Mouse (Mus musculus) cortical plate, adult 2 months (tissue): ENCODE measurements at regions not wholly inside any gene's neighbourhood (a gene's known extent, or its start where the extent isn't known, plus 50 kb on each side); places are given as distances from the start of the nearest gene placed in this dataset.

Experiments
- H3K27ac ChIP-seq: fragments of 200-500 bp; 2 replicates; pipeline ENCODE4 v1.5.1; 2012; ENCODE audit warnings: low read length, control low read depth, inconsistent platforms; ENCODE audit not compliant: insufficient read depth
- H3K4me1 ChIP-seq: fragments of 200-500 bp; 2 replicates; pipeline ENCODE4 v1.6.1; 2011; ENCODE audit warnings: low read length; ENCODE audit not compliant: control insufficient read depth, insufficient read depth
- H3K4me3 ChIP-seq: fragments of 200-500 bp; 2 replicates; pipeline ENCODE4 v1.5.1; 2011; ENCODE audit warnings: mild to moderate bottlenecking, low read length, control low read depth; ENCODE audit not compliant: insufficient read depth
- CTCF ChIP-seq: fragments of 200-500 bp; IDR thresholded peaks from 2 replicates; pipeline ENCODE4 v1.5.1; 2011; ENCODE audit warnings: mild to moderate bottlenecking, control low read depth, low read length; ENCODE audit not compliant: insufficient read depth; ENCODE audit errors: extremely low read depth
- POLR2A ChIP-seq: fragments of 200-500 bp; IDR thresholded peaks from 2 replicates; pipeline ENCODE4 v1.6.1; 2011; ENCODE audit warnings: mild to moderate bottlenecking, low read length, control low read depth; ENCODE audit not compliant: insufficient read depth; ENCODE audit errors: extremely low read depth

DNA sequence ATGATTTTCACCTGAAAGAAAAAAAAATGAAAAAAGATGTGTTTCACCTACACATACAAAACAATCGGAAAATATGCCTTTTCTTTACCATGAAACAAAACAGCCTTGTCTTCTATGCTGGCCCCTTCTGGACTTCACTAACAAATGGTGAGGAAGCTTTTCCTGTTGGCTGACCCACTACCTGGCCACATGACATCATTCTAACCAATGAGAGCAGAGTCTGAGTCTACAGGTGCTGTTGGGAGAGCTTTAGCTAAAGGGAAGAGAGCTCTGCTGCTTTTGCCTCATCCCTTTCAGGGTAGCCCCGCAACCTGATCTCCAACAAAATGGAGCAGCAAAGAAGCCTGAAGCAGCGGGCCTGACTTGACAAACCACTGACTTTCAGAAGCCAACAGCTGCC is 120.5 kb upstream of the Smarca2 start:
- no peak overlapping the region for H3K4me3 ChIP-seq
- no peak for TF ChIP-seq CTCF
- TF ChIP-seq POLR2A, result no peak
- H3K4me1 ChIP-seq, result no peaks in the 10 kb centered on the region
- no peak overlapping the region for H3K27ac ChIP-seq

DNA sequence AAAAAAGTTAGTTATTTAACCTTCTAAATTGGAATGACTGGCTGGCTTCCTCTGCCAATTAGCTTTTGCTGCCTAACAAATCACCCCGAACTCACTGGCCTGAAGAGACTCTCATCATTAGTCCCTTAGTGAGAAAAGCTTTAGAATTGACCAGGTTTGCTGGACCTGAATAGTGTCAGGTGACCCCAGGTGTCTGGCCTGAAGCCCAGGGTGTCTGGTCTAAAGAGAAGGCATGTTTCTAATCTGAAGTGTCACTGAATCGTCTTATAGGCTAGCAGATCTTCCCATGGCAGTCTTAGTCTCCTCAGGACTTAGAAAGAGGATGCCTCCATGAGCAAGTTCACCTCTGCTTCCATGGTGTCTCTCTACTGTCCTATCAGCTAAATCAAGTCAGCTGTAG is 112.0 kb upstream of the Smarca2 start:
- H3K4me1 ChIP-seq, result no peaks in the 10 kb centered on the region
- H3K4me3 ChIP-seq, result no peak overlapping the region
- H3K27ac ChIP-seq, result no peak overlapping the region
- TF ChIP-seq CTCF (no peak), POLR2A (no peak)

DNA sequence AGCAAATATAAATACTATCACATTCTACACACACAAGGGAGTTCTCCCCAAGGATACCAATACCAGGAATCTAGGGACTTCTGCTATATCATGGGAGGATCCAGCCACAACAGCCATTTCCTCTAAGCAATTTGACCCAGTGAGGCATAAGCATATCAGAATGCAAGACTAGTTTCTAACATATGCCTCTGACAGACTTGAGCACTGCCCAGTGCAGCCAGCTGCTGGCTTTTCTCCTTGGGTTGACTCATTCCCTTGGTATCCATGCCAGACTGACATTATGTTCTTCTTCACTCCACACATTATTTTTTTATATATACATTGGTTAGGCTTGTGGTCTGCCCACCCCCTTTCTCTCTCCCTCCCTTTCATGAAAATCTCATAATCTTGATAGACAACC is 103.8 kb upstream of the Smarca2 start:
- no peak overlapping the region for H3K27ac ChIP-seq
- H3K4me1 ChIP-seq, result no peaks in the 10 kb centered on the region
- no peak overlapping the region for H3K4me3 ChIP-seq
- TF ChIP-seq CTCF, result no peak
- TF ChIP-seq POLR2A, result no peak

DNA sequence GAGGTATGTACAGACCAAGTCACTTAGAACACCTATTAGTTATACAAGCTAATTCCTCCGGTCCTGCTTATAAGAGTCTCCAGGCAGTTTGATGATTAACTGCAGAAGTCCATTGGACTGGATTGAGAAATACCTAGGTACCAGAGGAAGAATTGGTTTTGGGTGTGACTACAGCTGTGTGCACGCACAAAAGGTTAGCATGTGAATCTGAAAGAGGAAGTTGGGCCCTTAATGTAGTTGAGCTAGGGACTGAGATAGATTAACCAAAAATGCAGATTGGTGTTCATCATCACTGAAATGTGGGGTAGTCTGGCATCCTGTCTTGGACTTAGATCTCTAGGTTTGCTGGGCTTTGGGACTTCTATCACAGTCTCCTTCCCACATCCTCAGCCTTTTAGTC is 100.8 kb upstream of the Smarca2 start:
- Histone ChIP-seq H3K4me1 (peaks cover 4% of the 10 kb centered on the region; the same call in 1 of the 2 replicates), H3K4me3 (no peak overlapping the region), H3K27ac (no peak overlapping the region)
- TF ChIP-seq CTCF (no peak), POLR2A (no peak)

DNA sequence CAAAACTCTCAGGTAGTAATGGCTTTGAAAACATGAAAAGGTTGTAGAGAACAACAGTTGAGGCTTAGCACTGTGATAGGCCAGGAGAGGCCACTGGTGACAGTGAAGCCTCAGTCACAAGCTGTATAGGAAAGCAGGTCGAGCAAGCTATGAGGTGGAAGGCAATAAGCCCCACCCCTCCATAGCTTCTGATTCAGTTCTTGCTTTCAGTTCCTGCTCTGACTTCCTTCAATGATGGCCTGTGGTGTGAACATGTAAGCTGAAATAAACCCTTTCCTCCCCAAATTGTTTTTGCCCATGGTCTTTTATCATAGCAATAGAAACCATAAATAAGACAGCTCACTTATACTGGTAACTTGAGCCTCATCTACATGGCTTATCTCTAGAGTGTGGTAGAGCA is 98.0 kb upstream of the Smarca2 start:
- no peak overlapping the region for H3K4me3 ChIP-seq
- TF ChIP-seq CTCF, result no peak
- TF ChIP-seq POLR2A, result no peak
- H3K27ac ChIP-seq, result no peak overlapping the region
- peaks cover 4% of the 10 kb centered on the region; the same call in 1 of the 2 replicates for H3K4me1 ChIP-seq

DNA sequence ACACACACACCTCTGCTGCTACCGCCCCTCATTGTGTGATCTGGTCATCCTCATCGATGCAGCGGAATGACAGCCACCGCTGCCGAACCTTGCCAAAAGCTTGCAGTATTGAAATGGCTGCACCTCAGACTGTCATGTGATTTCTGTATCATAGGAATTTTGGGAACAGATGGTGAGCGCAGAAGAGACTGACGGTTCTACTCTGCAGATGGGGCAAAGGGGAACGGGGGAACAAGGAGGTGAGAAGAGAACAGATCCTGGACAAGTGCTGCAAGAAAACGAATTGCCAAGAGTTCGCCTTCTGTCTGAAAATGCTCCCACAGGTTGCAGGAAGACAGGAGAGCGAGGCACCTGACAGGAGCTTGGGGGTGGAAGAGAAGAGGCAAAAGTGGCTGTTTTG is 96.9 kb upstream of the Smarca2 start:
- TF ChIP-seq CTCF (no peak), POLR2A (no peak)
- peaks cover 4% of the 10 kb centered on the region; the same call in 1 of the 2 replicates for H3K4me1 ChIP-seq
- peak overlapping the region; percentile 56 for H3K4me3 ChIP-seq
- no peak overlapping the region; the same call in 1 of the 2 replicates for H3K27ac ChIP-seq

DNA sequence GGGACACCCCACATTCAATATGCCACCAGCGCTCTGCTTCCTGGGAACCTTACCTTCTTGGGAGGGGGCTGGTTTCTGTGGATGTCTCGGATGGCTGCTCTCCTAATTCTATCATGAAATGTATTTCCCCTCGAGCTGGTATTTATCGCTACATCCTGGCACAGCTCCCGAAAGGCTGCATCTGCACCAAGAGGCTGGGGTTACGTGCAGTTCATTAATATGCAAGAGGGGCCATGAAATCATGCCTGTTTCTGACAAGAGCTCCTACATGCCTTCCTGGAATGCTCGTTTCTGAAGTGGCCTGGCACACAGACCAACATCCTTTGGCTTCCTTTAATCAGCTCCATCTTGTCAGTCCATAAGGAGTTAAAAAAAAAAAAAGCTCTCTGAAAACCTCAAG is 96.2 kb upstream of the Smarca2 start:
- TF ChIP-seq CTCF, result no peak
- H3K27ac ChIP-seq, result no peak overlapping the region
- peak overlapping the region; percentile 56 for H3K4me3 ChIP-seq
- H3K4me1 ChIP-seq, result peaks cover 4% of the 10 kb centered on the region; the same call in 1 of the 2 replicates

DNA sequence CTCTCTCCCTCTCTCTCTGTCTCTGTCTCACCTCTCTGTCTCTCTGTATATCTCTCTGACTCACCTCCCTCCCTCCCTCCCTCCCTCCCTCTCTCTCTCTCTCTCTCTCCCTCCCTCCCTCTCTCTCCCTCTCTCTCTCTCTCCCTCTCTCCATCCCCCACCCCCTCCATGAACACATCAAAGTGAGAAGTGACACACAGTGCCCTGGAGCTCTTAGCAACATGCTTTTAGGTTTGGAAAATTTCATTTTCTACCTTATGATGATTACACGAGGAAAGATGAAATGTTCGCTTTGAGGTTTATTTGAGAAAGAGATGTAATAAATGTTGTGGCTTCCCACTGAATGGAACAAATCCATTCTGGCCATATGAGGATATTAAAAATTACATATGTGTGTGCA is 95.6 kb upstream of the Smarca2 start:
- TF ChIP-seq POLR2A (no peak), CTCF (no peak)

DNA sequence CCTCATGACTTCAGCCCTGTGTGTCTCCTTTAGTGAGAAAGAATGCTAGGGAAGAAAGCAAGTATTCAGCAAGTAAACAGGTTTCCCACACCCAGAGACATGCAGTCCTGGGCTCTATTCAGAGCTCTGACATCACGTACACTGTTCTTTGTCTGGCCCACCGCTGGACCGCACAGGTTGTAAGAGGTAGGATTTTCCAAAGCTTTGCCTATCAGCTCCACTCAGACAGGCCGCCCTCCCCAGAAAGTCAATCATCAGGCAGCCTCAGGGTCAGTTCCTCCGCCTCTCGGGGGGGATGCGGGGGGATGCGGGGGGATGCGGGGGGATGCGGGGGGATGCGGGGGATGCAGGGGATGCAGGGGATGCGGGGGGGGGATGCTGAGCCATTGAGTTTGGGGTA is 94.7 kb upstream of the Smarca2 start:
- no peak overlapping the region for H3K27ac ChIP-seq
- no peak for TF ChIP-seq POLR2A
- no peak for TF ChIP-seq CTCF
- H3K4me3 ChIP-seq, result no peak overlapping the region
- H3K4me1 ChIP-seq, result peaks cover 4% of the 10 kb centered on the region; the same call in 1 of the 2 replicates

More for the DNA sequence above, 95.6 kb upstream of the Smarca2 start:
- Histone ChIP-seq H3K27ac (no peak overlapping the region), H3K4me3 (no peak overlapping the region), H3K4me1 (peaks cover 4% of the 10 kb centered on the region; the same call in 1 of the 2 replicates)

DNA sequence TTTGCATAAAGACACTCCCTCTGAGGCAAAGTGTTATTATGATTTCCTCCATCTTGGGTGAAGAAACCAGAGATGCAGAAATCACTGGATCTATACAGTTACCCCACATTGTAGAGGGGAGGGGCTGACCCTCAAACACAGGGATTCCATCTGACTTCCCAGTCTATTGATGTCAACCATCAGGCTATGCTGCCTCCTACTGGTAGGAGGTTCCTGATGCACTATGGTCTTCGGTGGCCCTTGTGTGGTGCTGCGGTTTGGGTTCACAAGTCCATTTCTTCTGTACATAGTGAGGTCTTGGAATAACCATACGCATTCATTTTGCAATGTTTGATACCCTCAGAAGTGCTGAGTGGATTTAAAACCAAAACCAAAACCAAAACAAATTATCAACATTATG is 94.0 kb upstream of the Smarca2 start:
- peaks cover 4% of the 10 kb centered on the region; the same call in 1 of the 2 replicates for H3K4me1 ChIP-seq
- H3K27ac ChIP-seq, result no peak overlapping the region
- H3K4me3 ChIP-seq, result no peak overlapping the region
- no peak for TF ChIP-seq POLR2A
- peak; percentile 22 for TF ChIP-seq CTCF

DNA sequence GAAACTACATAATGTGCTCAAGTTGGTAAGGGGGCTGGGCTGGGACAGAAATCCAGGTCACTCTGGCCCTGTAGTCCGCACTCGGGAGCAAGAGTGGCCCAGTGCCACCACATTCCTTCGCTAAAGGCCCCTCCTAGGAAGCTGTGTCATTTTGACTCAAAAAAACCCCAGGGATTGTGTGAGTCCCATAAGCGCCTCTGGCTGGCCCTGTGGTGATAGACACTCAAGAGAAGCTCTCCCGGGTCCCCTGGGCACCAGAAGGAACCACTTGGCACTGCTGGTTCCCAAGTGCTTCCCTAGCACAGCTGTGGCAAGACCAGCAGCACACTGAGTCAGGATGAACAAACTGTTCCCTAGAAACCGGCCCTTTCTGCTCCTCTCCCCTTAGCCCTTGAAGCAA is 93.1 kb upstream of the Smarca2 start:
- no peak overlapping the region for H3K27ac ChIP-seq
- H3K4me1 ChIP-seq, result peaks cover 4% of the 10 kb centered on the region; the same call in 1 of the 2 replicates
- H3K4me3 ChIP-seq, result no peak overlapping the region
- no peak for TF ChIP-seq CTCF
- TF ChIP-seq POLR2A, result no peak
